Mouse (Mus musculus): Measurements from ENCODE around the gene Fli1. TPM values are rescaled to one million over a fixed set of nuclear protein-coding genes. Genes with fewer than 3 reads are reported as not detected.
A peak's percentile ranks its signal among the peaks of the same experiment; 100 is the strongest.

Fli1 gene
- polyA plus RNA-seq, 1 experiment from 2014 or later: 11.5 TPM

GRCm38 (mm10) chr9:32540061-32540405 is 2.6 kb downstream of the Fli1 start:
- DNase-seq: peak; percentile 65
- no peak for TF ChIP-seq CTCF (IDR thresholded peaks at IDR 0.05; ENCODE audit: low read depth)
- TF ChIP-seq EP300 (IDR thresholded peaks at IDR 0.05; ENCODE audit: low read depth): no peak
- peak; percentile 67 for ATAC-seq
- peak overlapping the region; percentile 93 for H3K27ac ChIP-seq (ENCODE audit: low read depth)
- H3K4me3 ChIP-seq (ENCODE audit: low read depth, low read length): peak overlapping the region; percentile 84
- peaks cover 18% of the 10 kb centered on the region for H3K4me1 ChIP-seq (ENCODE audit: insufficient read depth)
- H3K27me3 ChIP-seq (ENCODE audit: insufficient read depth, low read length): peaks cover 43% of the 10 kb centered on the region
- peak overlapping the region; percentile 66 for H3K4me2 ChIP-seq (ENCODE audit: low read depth, low read length)
- 2% methylated on average over 13 of the region's 13 CpGs for WGBS (ENCODE audit: insufficient replicate concordance)
- no peaks in the 10 kb centered on the region for H3K9me3 ChIP-seq (ENCODE audit: low read length)
- no peaks in the 10 kb centered on the region for H3K36me3 ChIP-seq (replicated peaks; ENCODE audit: insufficient read depth, low read length)
- peak overlapping the region; percentile 88 for H3K9ac ChIP-seq (replicated peaks)

- Histone ChIP-seq H3K36me3 (replicated peaks; ENCODE audit: insufficient read depth, low read length) (no peaks in the 10 kb centered on the region), H3K4me3 (ENCODE audit: low read depth, low read length) (peak overlapping the region; percentile 84), H3K9ac (replicated peaks) (no peak overlapping the region), H3K27me3 (ENCODE audit: insufficient read depth, low read length) (peaks cover 43% of the 10 kb centered on the region), H3K27ac (ENCODE audit: low read depth) (peak overlapping the region; percentile 93), H3K4me2 (ENCODE audit: low read depth, low read length) (peak overlapping the region; percentile 66), H3K4me1 (ENCODE audit: insufficient read depth) (peaks cover 17% of the 10 kb centered on the region), H3K9me3 (ENCODE audit: low read length) (no peaks in the 10 kb centered on the region)
- WGBS (ENCODE audit: insufficient replicate concordance): 24% methylated on average over 3 of the region's 3 CpGs
- peak; percentile 44 for DNase-seq
- no peak for TF ChIP-seq CTCF (IDR thresholded peaks at IDR 0.05; ENCODE audit: low read depth)
- no peak for TF ChIP-seq EP300 (IDR thresholded peaks at IDR 0.05; ENCODE audit: low read depth)
- ATAC-seq: peak; percentile 58
Observed at GRCm38 (mm10) chr9:32539321-32539761, 3.3 kb downstream of the Fli1 start.

- H3K4me2 ChIP-seq (ENCODE audit: low read depth, low read length): peak overlapping the region; percentile 66
- ATAC-seq (no peak), DNase-seq (no peak)
- WGBS (ENCODE audit: insufficient replicate concordance): 60% methylated on average over 5 of the region's 5 CpGs
- no peak for TF ChIP-seq EP300 (IDR thresholded peaks at IDR 0.05; ENCODE audit: low read depth)
- TF ChIP-seq CTCF (IDR thresholded peaks at IDR 0.05; ENCODE audit: low read depth): no peak
- no peaks in the 10 kb centered on the region for H3K9me3 ChIP-seq (ENCODE audit: low read length)
- H3K36me3 ChIP-seq (replicated peaks; ENCODE audit: insufficient read depth, low read length): no peaks in the 10 kb centered on the region
- H3K27ac ChIP-seq (ENCODE audit: low read depth): peak overlapping the region; percentile 16; the same call in 1 of the 2 replicates
- H3K27me3 ChIP-seq (ENCODE audit: insufficient read depth, low read length): peaks cover 31% of the 10 kb centered on the region
- H3K4me3 ChIP-seq (ENCODE audit: low read depth, low read length): no peak overlapping the region
- H3K9ac ChIP-seq (replicated peaks): no peak overlapping the region
- H3K4me1 ChIP-seq (ENCODE audit: insufficient read depth): peaks cover 10% of the 10 kb centered on the region
Observed at GRCm38 (mm10) chr9:32538124-32538523, 4.5 kb downstream of the Fli1 start.

- no peak for TF ChIP-seq EP300 (IDR thresholded peaks at IDR 0.05; ENCODE audit: low read depth)
- TF ChIP-seq CTCF (IDR thresholded peaks at IDR 0.05; ENCODE audit: low read depth): no peak
- Histone ChIP-seq H3K36me3 (replicated peaks; ENCODE audit: insufficient read depth, low read length) (no peaks in the 10 kb centered on the region), H3K27ac (ENCODE audit: low read depth) (no peak overlapping the region), H3K4me3 (ENCODE audit: low read depth, low read length) (no peak overlapping the region), H3K9me3 (ENCODE audit: low read length) (no peaks in the 10 kb centered on the region), H3K4me1 (ENCODE audit: insufficient read depth) (peaks cover 6% of the 10 kb centered on the region; the same call in 1 of the 2 replicates), H3K27me3 (ENCODE audit: insufficient read depth, low read length) (peaks cover 27% of the 10 kb centered on the region), H3K9ac (replicated peaks) (no peak overlapping the region), H3K4me2 (ENCODE audit: low read depth, low read length) (peak overlapping the region; percentile 66)
- WGBS (ENCODE audit: insufficient replicate concordance): 56% methylated on average over 6 of the region's 6 CpGs
- ATAC-seq: no peak
- no peak for DNase-seq
Observed at GRCm38 (mm10) chr9:32537706-32538105, 5.0 kb downstream of the Fli1 start.

GRCm38 (mm10) chr9:32535201-32535955 is 7.3 kb downstream of the Fli1 start:
- Histone ChIP-seq H3K9ac (replicated peaks) (no peak overlapping the region), H3K9me3 (ENCODE audit: low read length) (no peaks in the 10 kb centered on the region), H3K27me3 (ENCODE audit: insufficient read depth, low read length) (peaks cover 8% of the 10 kb centered on the region), H3K27ac (ENCODE audit: low read depth) (no peak overlapping the region), H3K36me3 (replicated peaks; ENCODE audit: insufficient read depth, low read length) (no peaks in the 10 kb centered on the region), H3K4me3 (ENCODE audit: low read depth, low read length) (no peak overlapping the region), H3K4me2 (ENCODE audit: low read depth, low read length) (no peak overlapping the region), H3K4me1 (ENCODE audit: insufficient read depth) (peaks cover 9% of the 10 kb centered on the region; the same call in 1 of the 2 replicates)
- TF ChIP-seq CTCF (IDR thresholded peaks at IDR 0.05; ENCODE audit: low read depth) (no peak), EP300 (IDR thresholded peaks at IDR 0.05; ENCODE audit: low read depth) (no peak)
- WGBS (ENCODE audit: insufficient replicate concordance): 50% methylated on average over 2 of the region's 2 CpGs
- ATAC-seq (no peak), DNase-seq (no peak)

- Histone ChIP-seq H3K27me3 (ENCODE audit: insufficient read depth, low read length) (no peaks in the 10 kb centered on the region), H3K36me3 (replicated peaks; ENCODE audit: insufficient read depth, low read length) (no peaks in the 10 kb centered on the region), H3K4me3 (ENCODE audit: low read depth, low read length) (no peak overlapping the region), H3K4me1 (ENCODE audit: insufficient read depth) (peaks cover 10% of the 10 kb centered on the region; the same call in 1 of the 2 replicates), H3K9me3 (ENCODE audit: low read length) (no peaks in the 10 kb centered on the region), H3K27ac (ENCODE audit: low read depth) (no peak overlapping the region), H3K9ac (replicated peaks) (no peak overlapping the region), H3K4me2 (ENCODE audit: low read depth, low read length) (no peak overlapping the region)
- ATAC-seq (no peak), DNase-seq (no peak)
- no peak for TF ChIP-seq EP300 (IDR thresholded peaks at IDR 0.05; ENCODE audit: low read depth)
- no peak for TF ChIP-seq CTCF (IDR thresholded peaks at IDR 0.05; ENCODE audit: low read depth)
- 63% methylated on average over 11 of the region's 11 CpGs for WGBS (ENCODE audit: insufficient replicate concordance)
Observed at GRCm38 (mm10) chr9:32534025-32534615, 8.5 kb downstream of the Fli1 start.
